Mouse (Mus musculus): ENCODE data around the gene Fmo3. TPM values are rescaled to one million over a fixed set of nuclear protein-coding genes. Genes with fewer than 3 reads are reported as not detected.

Fmo3 gene
- polyA plus RNA-seq, 1 experiment = not detected

- H3K9me3 ChIP-seq = peaks cover 3% of the 10 kb centered on the region
- H3K4me1 ChIP-seq = no peaks in the 10 kb centered on the region
- H3K36me3 ChIP-seq (replicated peaks; ENCODE audit: low read length) = no peaks in the 10 kb centered on the region
- no peak for TF ChIP-seq GATA1 (IDR thresholded peaks at IDR 0.05; ENCODE audit: borderline replicate concordance, low read length)
- no peak for TF ChIP-seq FLI1 (IDR thresholded peaks at IDR 0.05; ENCODE audit: low read length)
- no peaks in the 10 kb centered on the region for H3K27me3 ChIP-seq (replicated peaks)
- H3K4me3 ChIP-seq (replicated peaks) = no peak overlapping the region
Observed at GRCm38 (mm10) chr1:162953079-162953478, 31.2 kb downstream of the Fmo3 start.

GRCm38 (mm10) chr1:162949763-162950162, 34.6 kb downstream of the Fmo3 start:
- TF ChIP-seq FLI1 (IDR thresholded peaks at IDR 0.05; ENCODE audit: low read length) (no peak), GATA1 (IDR thresholded peaks at IDR 0.05; ENCODE audit: borderline replicate concordance, low read length) (no peak)
- H3K27me3 ChIP-seq (replicated peaks) = no peaks in the 10 kb centered on the region
- H3K4me1 ChIP-seq = no peaks in the 10 kb centered on the region
- no peaks in the 10 kb centered on the region for H3K36me3 ChIP-seq (replicated peaks; ENCODE audit: low read length)
- no peaks in the 10 kb centered on the region for H3K9me3 ChIP-seq
- no peak overlapping the region for H3K4me3 ChIP-seq (replicated peaks)

GRCm38 (mm10) chr1:162947934-162948333, 36.4 kb downstream of the Fmo3 start:
- TF ChIP-seq FLI1 (IDR thresholded peaks at IDR 0.05; ENCODE audit: low read length) (no peak), GATA1 (IDR thresholded peaks at IDR 0.05; ENCODE audit: borderline replicate concordance, low read length) (no peak)
- H3K27me3 ChIP-seq (replicated peaks) = no peaks in the 10 kb centered on the region
- no peaks in the 10 kb centered on the region for H3K4me1 ChIP-seq
- H3K9me3 ChIP-seq = no peaks in the 10 kb centered on the region
- no peaks in the 10 kb centered on the region for H3K36me3 ChIP-seq (replicated peaks; ENCODE audit: low read length)
- H3K4me3 ChIP-seq (replicated peaks) = no peak overlapping the region

GRCm38 (mm10) chr1:162946837-162947558, 37.3 kb downstream of the Fmo3 start:
- TF ChIP-seq FLI1 (IDR thresholded peaks at IDR 0.05; ENCODE audit: low read length) = no peak
- TF ChIP-seq GATA1 (IDR thresholded peaks at IDR 0.05; ENCODE audit: borderline replicate concordance, low read length) = no peak
- Histone ChIP-seq H3K36me3 (replicated peaks; ENCODE audit: low read length) (no peaks in the 10 kb centered on the region), H3K9me3 (no peaks in the 10 kb centered on the region), H3K27me3 (replicated peaks) (no peaks in the 10 kb centered on the region), H3K4me3 (replicated peaks) (no peak overlapping the region), H3K4me1 (no peaks in the 10 kb centered on the region)

- Histone ChIP-seq H3K9me3 (peaks cover 3% of the 10 kb centered on the region; the same call in 1 of the 2 replicates), H3K36me3 (replicated peaks; ENCODE audit: low read length) (no peaks in the 10 kb centered on the region), H3K4me1 (no peaks in the 10 kb centered on the region), H3K4me3 (replicated peaks) (no peak overlapping the region), H3K27me3 (replicated peaks) (no peaks in the 10 kb centered on the region)
- TF ChIP-seq GATA1 (IDR thresholded peaks at IDR 0.05; ENCODE audit: borderline replicate concordance, low read length) = no peak
- TF ChIP-seq FLI1 (IDR thresholded peaks at IDR 0.05; ENCODE audit: low read length) = no peak
Observed at GRCm38 (mm10) chr1:162943700-162944099, 40.6 kb downstream of the Fmo3 start.

- TF ChIP-seq FLI1 (IDR thresholded peaks at IDR 0.05; ENCODE audit: low read length) (no peak), GATA1 (IDR thresholded peaks at IDR 0.05; ENCODE audit: borderline replicate concordance, low read length) (no peak)
- H3K9me3 ChIP-seq = peaks cover 3% of the 10 kb centered on the region; the same call in 1 of the 2 replicates
- H3K4me3 ChIP-seq (replicated peaks) = no peak overlapping the region
- no peaks in the 10 kb centered on the region for H3K27me3 ChIP-seq (replicated peaks)
- H3K36me3 ChIP-seq (replicated peaks; ENCODE audit: low read length) = no peaks in the 10 kb centered on the region
- H3K4me1 ChIP-seq = no peaks in the 10 kb centered on the region
Observed at GRCm38 (mm10) chr1:162938696-162939351, 45.5 kb downstream of the Fmo3 start.

- H3K4me1 ChIP-seq = no peaks in the 10 kb centered on the region
- H3K36me3 ChIP-seq (replicated peaks; ENCODE audit: low read length) = no peaks in the 10 kb centered on the region
- TF ChIP-seq FLI1 (IDR thresholded peaks at IDR 0.05; ENCODE audit: low read length) = no peak
- no peak for TF ChIP-seq GATA1 (IDR thresholded peaks at IDR 0.05; ENCODE audit: borderline replicate concordance, low read length)
- peaks cover 3% of the 10 kb centered on the region; the same call in 1 of the 2 replicates for H3K9me3 ChIP-seq
- no peaks in the 10 kb centered on the region for H3K27me3 ChIP-seq (replicated peaks)
- no peak overlapping the region for H3K4me3 ChIP-seq (replicated peaks)
Observed at GRCm38 (mm10) chr1:162937970-162938695, 46.2 kb downstream of the Fmo3 start.

GRCm38 (mm10) chr1:162937415-162937814, 46.9 kb downstream of the Fmo3 start, which contains the start of gene Fmo6:
TSS of gene Fmo6 (minus strand) at chr1:162937515.
- peaks cover 3% of the 10 kb centered on the region; the same call in 1 of the 2 replicates for H3K9me3 ChIP-seq
- H3K27me3 ChIP-seq (replicated peaks) = no peaks in the 10 kb centered on the region
- no peak within 1 kb of the TSS for H3K4me3 ChIP-seq (replicated peaks)
- no peaks in the 10 kb centered on the region for H3K36me3 ChIP-seq (replicated peaks; ENCODE audit: low read length)
- no peak for TF ChIP-seq FLI1 (IDR thresholded peaks at IDR 0.05; ENCODE audit: low read length)
- no peak for TF ChIP-seq GATA1 (IDR thresholded peaks at IDR 0.05; ENCODE audit: borderline replicate concordance, low read length)
- H3K4me1 ChIP-seq = no peaks in the 10 kb centered on the region

GRCm38 (mm10) chr1:162934374-162935012, 49.8 kb downstream of the Fmo3 start:
- no peaks in the 10 kb centered on the region for H3K9me3 ChIP-seq
- TF ChIP-seq FLI1 (IDR thresholded peaks at IDR 0.05; ENCODE audit: low read length) (no peak), GATA1 (IDR thresholded peaks at IDR 0.05; ENCODE audit: borderline replicate concordance, low read length) (no peak)
- H3K36me3 ChIP-seq (replicated peaks; ENCODE audit: low read length) = no peaks in the 10 kb centered on the region
- no peaks in the 10 kb centered on the region for H3K4me1 ChIP-seq
- H3K27me3 ChIP-seq (replicated peaks) = no peaks in the 10 kb centered on the region
- H3K4me3 ChIP-seq (replicated peaks) = no peak overlapping the region

Measured in megakaryocyte, embryonic 14.5 days (primary cell).